In genomic region chr4:117302027-117302806, GRCm38 (mm10) we compare ENCODE assay signal across 13 mouse cellular contexts. TPM values are rescaled to one million over a fixed set of nuclear protein-coding genes. Genes with fewer than 3 reads are reported as not detected.
"Had no signal": no experiment of that assay in that cellular context is flagged by ENCODE, and none has a peak within 500 bp of the region (broad histone marks: within the 10 kb centered on the region; RNA-seq: fewer than 3 reads in every experiment).

No protein-coding gene starts in this region.

- ATAC-seq: midbrain, embryonic 13.5 days had no signal

- H3K4me2 ChIP-seq: limb, embryonic 12.5 days; midbrain, embryonic 13.5 days had no signal

- H3K27ac ChIP-seq: limb, embryonic 12.5 days; liver, embryonic 14.5 days; midbrain, embryonic 13.5 days had no signal

- H3K4me3 ChIP-seq: limb, embryonic 12.5 days; midbrain, embryonic 13.5 days; myocyte had no signal

- H3K9me3 ChIP-seq: limb, embryonic 12.5 days; midbrain, embryonic 13.5 days had no signal

- H3K36me3 ChIP-seq: limb, embryonic 12.5 days; midbrain, embryonic 13.5 days had no signal

- H3K9ac ChIP-seq: limb, embryonic 12.5 days; liver, embryonic 14.5 days; midbrain, embryonic 13.5 days had no signal

- DNase-seq: kidney, adult 11 months; kidney, postnatal 36 days; layer of hippocampus, adult 9-11 months; layer of hippocampus, postnatal 36 days; lung, adult 18-20 months; retina, postnatal 1 day; right cerebral cortex, postnatal 4 days; thymus, postnatal 4 days had no signal

RNA-seq across cellular contexts. Expression of gene Armh1, which starts 50.3 kb away (rescaled TPM):
- polyA plus RNA-seq: liver, adult 2 months; liver, embryonic 14.5 days; myocyte had no signal
